Mouse (Mus musculus) heart, embryonic 16.5 days (tissue): Measurements from ENCODE around the gene Mgat4e. TPM values are rescaled to one million over a fixed set of nuclear protein-coding genes. Genes with fewer than 3 reads are reported as not detected.
A peak's percentile ranks its signal among the peaks of the same experiment; 100 is the strongest.

Source experiments
- ATAC-seq: fragments of 200-750 bp; cut with Nextera tagmentation; replicated peaks from 2 replicates; pipeline ENCODE4 v1.8.0; 2017; ENCODE audit warnings: moderate number of reproducible peaks; ENCODE audit not compliant: insufficient read depth, low FRiP score; ENCODE audit errors: extremely low read depth
- H3K27ac ChIP-seq: fragments of 300-500 bp; sonication (generic); 2 replicates; pipeline ENCODE4 v1.5.1; 2014; ENCODE audit warnings: mild to moderate bottlenecking, low read length, control low read depth, moderate library complexity
- H3K27me3 ChIP-seq: fragments of 300-500 bp; sonication (generic); 2 replicates; pipeline ENCODE4 v1.6.1; 2014; ENCODE audit warnings: low read length, mixed read lengths; ENCODE audit not compliant: control insufficient read depth, insufficient read depth
- H3K36me3 ChIP-seq: fragments of 300-500 bp; sonication (generic); 2 replicates; pipeline ENCODE4 v1.6.1; 2014; ENCODE audit not compliant: control insufficient read depth, insufficient read depth
- H3K4me1 ChIP-seq: fragments of 300-500 bp; sonication (generic); 2 replicates; pipeline ENCODE4 v1.6.1; 2014; ENCODE audit warnings: low read length, mixed read lengths; ENCODE audit not compliant: control insufficient read depth, insufficient read depth
- H3K4me2 ChIP-seq: fragments of 300-500 bp; sonication (generic); 2 replicates; pipeline ENCODE4 v1.6.1; 2014; ENCODE audit warnings: low read depth, mild to moderate bottlenecking, control low read depth, low read length
- H3K4me3 ChIP-seq: fragments of 300-500 bp; sonication (generic); 2 replicates; pipeline ENCODE4 v1.5.1; 2014; ENCODE audit warnings: mild to moderate bottlenecking, control low read depth, low read length
- H3K9ac ChIP-seq: fragments of 300-500 bp; sonication (generic); 2 replicates; pipeline ENCODE4 v1.6.1; 2014; ENCODE audit warnings: low read length, control low read depth
- H3K9me3 ChIP-seq: fragments of 300-500 bp; sonication (generic); replicated peaks from 2 replicates; pipeline ENCODE4 v1.6.1; 2016; ENCODE audit warnings: low read length; ENCODE audit not compliant: control insufficient read depth
- WGBS: fragments of 180-500 bp; shearing (Covaris S2); extraction: QIAGEN DNeasy Blood & Tissue Kit; methylation state at CpG from one replicate; pipeline ENCODE4 v1.1.7; 2014; 5-methylcytosine and 5-hydroxymethylcytosine counted together
- polyA plus RNA-seq: library from polyadenylated mRNA; unstranded; fragments of >200 nt; fragmentation: Nextera tagmentation; extraction: Ambion mirVana; gene quantifications from 2 replicates; pipeline ENCODE4 v1.2.1, GENCODE M21; 2015

The Mgat4e gene
- polyA plus RNA-seq, 1 experiment from 2014 or later = not detected

DNA sequence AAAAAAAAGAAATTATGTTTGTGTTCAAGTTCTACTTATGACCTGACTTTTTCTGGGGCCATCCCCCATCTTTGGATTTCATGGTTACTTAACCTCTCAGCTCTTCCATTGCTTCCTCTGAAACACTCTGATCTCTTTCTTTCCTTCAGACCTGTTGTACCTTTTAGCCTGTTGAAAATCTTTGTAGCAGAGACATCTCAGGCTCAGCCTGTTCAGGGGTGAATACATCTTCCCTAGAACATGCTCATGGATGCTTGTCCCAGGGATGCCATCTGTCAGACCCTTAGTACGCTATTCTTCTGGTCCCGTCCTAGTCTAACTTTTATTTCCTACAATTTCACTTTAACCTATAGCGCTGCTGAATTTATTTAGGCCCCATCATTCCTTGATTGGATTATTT is 9.7 kb upstream of the Mgat4e start:
- no peak overlapping the region for H3K27ac ChIP-seq
- WGBS = 85% methylated on average over 3 of the region's 3 CpGs
- ATAC-seq = no peak
- no peak overlapping the region for H3K4me3 ChIP-seq
- no peak overlapping the region for H3K9ac ChIP-seq
- H3K4me1 ChIP-seq = peaks cover 18% of the 10 kb centered on the region
- H3K9me3 ChIP-seq = no peaks in the 10 kb centered on the region
- no peak overlapping the region; the same call in 1 of the 2 replicates for H3K4me2 ChIP-seq
- no peaks in the 10 kb centered on the region for H3K36me3 ChIP-seq
- no peaks in the 10 kb centered on the region for H3K27me3 ChIP-seq

- H3K4me2 ChIP-seq = no peak overlapping the region
- WGBS = 60% methylated on average over 5 of the region's 5 CpGs
- no peak overlapping the region for H3K4me3 ChIP-seq
These were observed 9.0 kb upstream of the Mgat4e start for GRCm38 (mm10) chr1:134558511-134558910.

GRCm38 (mm10) chr1:134556671-134557218 is 7.3 kb upstream of the Mgat4e start:
- WGBS = 0% methylated on average over 35 of the region's 35 CpGs

More at GRCm38 (mm10) chr1:134558511-134558910, 9.0 kb upstream of the Mgat4e start:
- Histone ChIP-seq H3K4me1 (peaks cover 18% of the 10 kb centered on the region), H3K9ac (no peak overlapping the region), H3K36me3 (no peaks in the 10 kb centered on the region), H3K27me3 (no peaks in the 10 kb centered on the region), H3K9me3 (no peaks in the 10 kb centered on the region), H3K27ac (no peak overlapping the region)
- no peak for ATAC-seq

DNA sequence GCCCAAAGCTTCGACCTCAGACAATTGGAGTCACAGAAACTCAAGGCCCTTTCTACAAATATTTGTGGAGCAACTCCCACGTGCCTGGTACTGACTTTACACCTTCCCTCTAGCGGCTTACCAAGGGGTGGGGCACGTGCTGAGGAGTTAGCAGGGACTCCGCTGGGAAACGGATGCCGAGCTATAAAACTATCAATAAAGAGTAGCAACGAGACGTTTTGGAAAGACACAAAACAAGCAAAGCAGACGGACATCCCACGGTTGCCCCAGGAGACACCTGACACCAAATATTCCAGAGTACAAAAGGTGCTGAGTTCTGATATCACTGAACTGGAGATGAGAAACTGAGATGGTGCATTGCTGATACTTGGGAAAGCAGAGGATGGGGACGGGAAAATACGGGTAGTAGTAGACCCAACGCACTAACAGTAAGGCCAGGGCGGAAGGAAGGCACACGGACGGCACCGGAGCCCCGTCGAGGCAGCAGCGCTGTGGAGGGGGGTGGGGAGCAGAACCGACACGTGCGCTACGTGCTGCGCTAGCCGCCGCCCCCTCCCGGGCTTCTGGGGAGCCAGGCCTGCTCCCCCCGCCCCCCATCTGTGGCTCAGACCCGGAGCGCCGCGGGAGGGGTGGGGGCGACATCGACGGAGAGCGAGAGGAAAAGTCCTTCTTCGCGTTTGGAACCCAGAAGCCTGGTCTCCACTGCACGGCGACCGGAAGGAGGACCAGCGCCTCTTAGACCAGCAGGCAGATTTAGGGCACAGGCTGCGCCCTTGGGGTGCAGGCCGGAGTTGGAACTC is 6.6 kb upstream of the Mgat4e start:
- Histone ChIP-seq H3K36me3 (no peaks in the 10 kb centered on the region), H3K4me2 (peak overlapping the region; percentile 76), H3K27ac (peak overlapping the region; percentile 91), H3K27me3 (no peaks in the 10 kb centered on the region), H3K9me3 (no peaks in the 10 kb centered on the region), H3K9ac (peak overlapping the region; percentile 85), H3K4me3 (peak overlapping the region; percentile 83), H3K4me1 (peaks cover 10% of the 10 kb centered on the region)
- ATAC-seq = peak; percentile 19
- 1% methylated on average over 46 of the region's 46 CpGs for WGBS

More at GRCm38 (mm10) chr1:134556671-134557218, 7.3 kb upstream of the Mgat4e start:
- Histone ChIP-seq H3K9ac (peak overlapping the region; percentile 85), H3K9me3 (no peaks in the 10 kb centered on the region), H3K36me3 (no peaks in the 10 kb centered on the region), H3K4me2 (peak overlapping the region; percentile 76), H3K4me1 (peaks cover 11% of the 10 kb centered on the region), H3K27ac (peak overlapping the region; percentile 91), H3K4me3 (peak overlapping the region; percentile 83), H3K27me3 (no peaks in the 10 kb centered on the region)
- ATAC-seq = peak; percentile 95

DNA sequence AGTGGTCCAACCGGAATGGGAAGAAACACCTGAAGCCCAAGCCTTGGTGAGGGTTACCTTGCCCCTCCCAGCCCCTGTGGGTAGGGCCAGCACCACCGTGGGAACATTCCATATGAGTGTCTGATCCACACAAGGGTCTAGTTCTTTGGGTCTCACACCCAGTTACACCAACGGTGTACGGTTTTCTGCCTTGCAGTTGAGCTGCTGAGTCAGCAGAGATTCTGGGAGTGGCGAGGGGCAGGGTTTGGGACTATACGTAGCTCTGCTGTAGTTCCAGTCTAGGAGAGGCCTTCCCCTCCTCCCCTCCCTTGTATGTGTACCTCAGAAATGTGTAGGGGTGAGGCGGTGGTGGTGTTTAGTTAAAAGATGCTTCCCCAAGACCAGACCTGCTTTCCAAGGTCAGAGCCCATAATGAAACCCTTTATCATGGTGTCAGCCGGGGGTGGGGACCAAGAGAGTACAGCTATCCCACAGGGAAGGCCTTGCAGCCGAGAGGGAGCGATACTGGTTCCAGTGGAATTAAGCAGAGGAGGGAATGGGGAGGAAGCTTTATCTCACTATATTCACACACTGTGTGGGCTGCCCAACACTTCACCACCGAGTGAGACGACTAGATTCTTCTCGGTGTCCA is 5.9 kb upstream of the Mgat4e start:
- Histone ChIP-seq H3K4me1 (peaks cover 10% of the 10 kb centered on the region), H3K36me3 (no peaks in the 10 kb centered on the region), H3K27me3 (no peaks in the 10 kb centered on the region), H3K9me3 (no peaks in the 10 kb centered on the region), H3K27ac (no peak overlapping the region), H3K9ac (peak overlapping the region; percentile 85), H3K4me2 (peak overlapping the region; percentile 76), H3K4me3 (peak overlapping the region; percentile 83)
- WGBS = 36% methylated on average over 13 of the region's 13 CpGs
- ATAC-seq = no peak

DNA sequence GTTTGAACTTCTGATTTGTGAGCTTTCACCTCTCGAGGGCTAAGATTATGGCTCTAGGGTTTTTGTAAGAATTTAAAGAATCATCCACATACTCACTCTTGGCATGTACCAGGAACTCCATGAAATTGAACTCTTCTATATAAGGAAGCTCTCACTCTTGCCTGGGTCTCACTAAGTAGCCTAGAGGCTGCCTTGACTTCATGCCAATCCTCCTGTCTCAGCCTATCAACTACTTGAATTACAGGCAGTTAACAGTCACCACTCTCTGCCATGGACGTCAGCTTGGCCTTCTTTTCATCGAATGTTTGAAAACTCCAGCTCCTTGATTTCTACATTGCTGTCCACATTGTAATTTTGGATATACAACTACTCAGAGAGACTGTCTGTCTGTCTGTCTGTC is 2.9 kb upstream of the Mgat4e start:
- H3K4me3 ChIP-seq = no peak overlapping the region
- H3K9ac ChIP-seq = no peak overlapping the region
- H3K4me1 ChIP-seq = peaks cover 10% of the 10 kb centered on the region
- no peak overlapping the region for H3K4me2 ChIP-seq
- 57% methylated on average over 3 of the region's 3 CpGs for WGBS
- no peaks in the 10 kb centered on the region for H3K27me3 ChIP-seq
- H3K27ac ChIP-seq = no peak overlapping the region
- no peaks in the 10 kb centered on the region for H3K36me3 ChIP-seq
- ATAC-seq = no peak
- H3K9me3 ChIP-seq = no peaks in the 10 kb centered on the region

DNA sequence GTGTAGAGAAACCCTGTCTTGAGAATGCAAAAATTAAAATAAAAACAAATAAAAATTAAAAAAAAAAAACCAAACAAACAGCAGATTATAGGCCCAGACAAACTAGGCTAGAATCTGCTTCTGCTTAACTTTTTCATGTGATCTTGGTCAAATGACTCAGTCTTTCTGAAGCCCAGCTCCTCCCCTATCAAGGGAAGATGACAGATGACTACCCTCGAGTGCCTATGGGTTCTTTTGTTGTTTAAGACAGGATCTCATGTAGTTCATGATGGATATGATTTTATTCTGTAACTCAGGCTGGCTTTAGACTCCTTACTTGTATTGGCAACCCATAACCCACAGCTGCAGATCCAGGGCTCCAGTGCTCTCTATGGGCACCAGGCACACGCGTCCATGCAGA is 2.4 kb upstream of the Mgat4e start:
- no peak for ATAC-seq
- Histone ChIP-seq H3K4me1 (peaks cover 7% of the 10 kb centered on the region; the same call in 1 of the 2 replicates), H3K4me2 (no peak overlapping the region), H3K9me3 (no peaks in the 10 kb centered on the region), H3K36me3 (no peaks in the 10 kb centered on the region), H3K9ac (no peak overlapping the region), H3K27me3 (no peaks in the 10 kb centered on the region), H3K4me3 (no peak overlapping the region), H3K27ac (no peak overlapping the region)
- WGBS = 82% methylated on average over 3 of the region's 3 CpGs

- no peak overlapping the region for H3K9ac ChIP-seq
These were observed 1.3 kb downstream of the Mgat4e start for GRCm38 (mm10) chr1:134548231-134548630.

GRCm38 (mm10) chr1:134540610-134541009 is 8.9 kb downstream of the Mgat4e start:
- 82% methylated on average over 10 of the region's 10 CpGs for WGBS
- Histone ChIP-seq H3K9me3 (peaks cover 9% of the 10 kb centered on the region; the same call in 1 of the 2 replicates), H3K27ac (no peak overlapping the region), H3K4me1 (no peaks in the 10 kb centered on the region), H3K36me3 (no peaks in the 10 kb centered on the region), H3K4me2 (no peak overlapping the region), H3K9ac (no peak overlapping the region), H3K4me3 (no peak overlapping the region), H3K27me3 (no peaks in the 10 kb centered on the region)
- no peak for ATAC-seq

More at GRCm38 (mm10) chr1:134548231-134548630, 1.3 kb downstream of the Mgat4e start:
- no peaks in the 10 kb centered on the region for H3K4me1 ChIP-seq
- H3K36me3 ChIP-seq = no peaks in the 10 kb centered on the region
- H3K27ac ChIP-seq = no peak overlapping the region
- H3K4me2 ChIP-seq = no peak overlapping the region
- no peak overlapping the region for H3K4me3 ChIP-seq
- WGBS = 57% methylated on average over 4 of the region's 4 CpGs
- no peak for ATAC-seq
- peaks cover 9% of the 10 kb centered on the region; the same call in 1 of the 2 replicates for H3K9me3 ChIP-seq
- H3K27me3 ChIP-seq = no peaks in the 10 kb centered on the region
